Comparison of ENCODE assay signal across 1 mouse cellular context in genomic region chr15:79027291-79028205, GRCm38 (mm10).
TF ChIP-seq lines count a peak whose summit lies in the region.

No protein-coding gene starts in this region.

TF ChIP-seq in MEL, 35 proteins besides CTCF, POLR2A, EP300 and RAD21:
- TF ChIP-seq TBP (IDR thresholded peaks at IDR 0.05; ENCODE audit: low read depth, low read length) = no peak
- no peak for TF ChIP-seq CHD2 (IDR thresholded peaks at IDR 0.05; ENCODE audit: low read length)
- TF ChIP-seq ZKSCAN1 (IDR thresholded peaks at IDR 0.05; ENCODE audit: low read depth, low read length) = no peak
- no peak for TF ChIP-seq JUND (IDR thresholded peaks at IDR 0.05; ENCODE audit: low read depth, low read length)
- TF ChIP-seq POLR2AphosphoS2 (IDR thresholded peaks at IDR 0.05; ENCODE audit: low read length) = no peak
- no peak for TF ChIP-seq MYC (IDR thresholded peaks at IDR 0.05; ENCODE audit: low read depth, low read length)
- no peak for TF ChIP-seq GATA1 (IDR thresholded peaks at IDR 0.05; ENCODE audit: low read depth, low read length)
- no peak for TF ChIP-seq TAL1 (IDR thresholded peaks at IDR 0.05; ENCODE audit: low read length)
- TF ChIP-seq SIN3A (IDR thresholded peaks at IDR 0.05; ENCODE audit: low read length) = no peak
- TF ChIP-seq ZC3H11A (IDR thresholded peaks at IDR 0.05; ENCODE audit: low read depth, low read length) = no peak
- no peak for TF ChIP-seq UBTF (IDR thresholded peaks at IDR 0.05; ENCODE audit: borderline replicate concordance, insufficient read depth, low read depth, low read length)
- no peak for TF ChIP-seq MAFK (IDR thresholded peaks at IDR 0.05; ENCODE audit: borderline replicate concordance, low read depth, low read length)
